Mouse (Mus musculus): ENCODE results near the gene Smtnl2.

- TF ChIP-seq EP300 (IDR thresholded peaks at IDR 0.05; ENCODE audit: insufficient read depth, low read depth, low read length): no peak
- no peak for TF ChIP-seq CTCF (IDR thresholded peaks at IDR 0.05; ENCODE audit: low read depth, low read length)
Observed at GRCm38 (mm10) chr11:72455694-72456093, 44.2 kb upstream of the Smtnl2 start.

All from ES-Bruce4 (cell line).